Mouse (Mus musculus) 3134 (cell line): ENCODE data around the gene Gm39566.
"Not testable (repeated sequence)": the region's sequence is repeated elsewhere in the genome, so short reads cannot be mapped to it uniquely, and the experiment has no call there.

Experiments
- DNase-seq: peaks from one replicate; pipeline ENCODE4 v3.0.0-alpha.2; 2011; ENCODE audit warnings: low spot score; ENCODE audit not compliant: insufficient read length; ENCODE audit errors: extremely low read depth

Gene Gm39566

DNA sequence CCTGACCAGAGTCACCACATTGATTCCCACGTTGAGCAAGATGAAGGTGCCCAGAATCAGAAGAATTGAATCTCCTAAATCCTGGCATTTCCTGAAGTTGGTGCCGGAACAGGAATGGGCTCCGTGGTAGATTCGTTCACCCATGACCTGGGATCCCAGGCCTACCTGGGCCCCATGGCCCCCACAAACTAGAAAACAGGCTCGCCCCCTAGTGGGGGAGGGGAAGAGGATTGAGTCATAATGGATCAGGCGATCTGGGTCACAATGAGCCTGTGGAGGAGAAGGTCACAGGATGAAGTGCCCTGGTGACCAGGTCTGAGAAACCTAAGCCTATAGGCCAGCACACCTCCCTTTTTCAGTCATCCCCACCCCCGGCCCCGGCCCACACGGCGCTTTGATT is at the start of gene Gm39566:
Gene Gm39566, minus strand, starts transcription at position 144 of the 400 bp plus-strand sequence.
- no peak for DNase-seq

DNA sequence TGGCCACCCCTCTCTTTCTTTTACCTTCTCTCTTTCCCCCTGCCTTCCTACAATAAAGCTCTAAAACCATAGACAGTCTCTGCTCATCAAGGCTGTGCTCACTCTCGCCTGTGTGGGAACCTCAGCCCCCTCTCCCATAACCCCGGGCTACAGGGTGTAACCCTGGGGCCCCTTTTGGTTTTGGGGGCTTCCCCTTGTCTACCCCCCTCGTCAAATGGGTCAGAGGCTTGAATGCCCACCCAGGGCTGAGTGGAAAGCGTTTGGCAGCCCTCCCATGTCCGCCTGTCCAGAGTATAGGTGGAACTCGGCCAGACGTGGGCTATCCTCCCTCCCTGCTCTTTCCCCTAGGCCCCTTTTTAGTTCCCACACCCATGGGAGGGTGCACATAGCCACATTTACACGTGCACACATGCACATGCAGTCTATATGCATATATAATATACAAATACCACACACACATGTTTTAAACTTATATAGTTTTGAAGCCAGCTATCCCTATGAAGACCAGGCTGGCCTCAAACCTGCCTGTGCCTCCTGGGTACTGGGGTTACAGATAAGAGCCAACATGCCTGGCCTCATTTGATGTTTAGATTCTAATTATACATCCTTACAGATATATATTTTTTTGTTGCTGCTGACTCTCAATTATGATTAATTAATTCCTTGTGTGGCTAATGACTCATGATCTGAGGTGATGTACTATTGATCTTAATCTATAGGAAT is 49.2 kb upstream of the Gm39566 start:
- no peak for DNase-seq

DNA sequence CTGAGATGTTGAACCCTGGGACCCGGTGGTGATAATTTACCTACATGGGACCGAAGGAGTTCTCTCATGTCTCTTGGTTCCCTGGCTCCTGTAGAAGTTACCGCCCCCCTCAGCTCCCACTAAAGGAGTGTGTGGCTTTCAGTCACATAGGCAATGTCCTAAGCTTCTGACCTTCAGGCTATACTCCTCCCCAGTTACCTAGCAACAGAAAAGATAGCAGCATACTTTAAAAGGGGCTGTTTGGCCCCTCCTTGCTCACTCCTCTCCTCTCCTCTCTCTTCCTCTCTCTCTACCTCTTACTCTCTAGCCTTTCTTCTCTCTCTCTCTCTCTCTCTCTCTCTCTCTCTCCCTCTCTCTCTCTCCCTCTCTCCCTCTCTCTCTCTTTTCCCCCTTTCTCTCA is 48.6 kb upstream of the Gm39566 start:
- DNase-seq: not testable (repeated sequence)

DNA sequence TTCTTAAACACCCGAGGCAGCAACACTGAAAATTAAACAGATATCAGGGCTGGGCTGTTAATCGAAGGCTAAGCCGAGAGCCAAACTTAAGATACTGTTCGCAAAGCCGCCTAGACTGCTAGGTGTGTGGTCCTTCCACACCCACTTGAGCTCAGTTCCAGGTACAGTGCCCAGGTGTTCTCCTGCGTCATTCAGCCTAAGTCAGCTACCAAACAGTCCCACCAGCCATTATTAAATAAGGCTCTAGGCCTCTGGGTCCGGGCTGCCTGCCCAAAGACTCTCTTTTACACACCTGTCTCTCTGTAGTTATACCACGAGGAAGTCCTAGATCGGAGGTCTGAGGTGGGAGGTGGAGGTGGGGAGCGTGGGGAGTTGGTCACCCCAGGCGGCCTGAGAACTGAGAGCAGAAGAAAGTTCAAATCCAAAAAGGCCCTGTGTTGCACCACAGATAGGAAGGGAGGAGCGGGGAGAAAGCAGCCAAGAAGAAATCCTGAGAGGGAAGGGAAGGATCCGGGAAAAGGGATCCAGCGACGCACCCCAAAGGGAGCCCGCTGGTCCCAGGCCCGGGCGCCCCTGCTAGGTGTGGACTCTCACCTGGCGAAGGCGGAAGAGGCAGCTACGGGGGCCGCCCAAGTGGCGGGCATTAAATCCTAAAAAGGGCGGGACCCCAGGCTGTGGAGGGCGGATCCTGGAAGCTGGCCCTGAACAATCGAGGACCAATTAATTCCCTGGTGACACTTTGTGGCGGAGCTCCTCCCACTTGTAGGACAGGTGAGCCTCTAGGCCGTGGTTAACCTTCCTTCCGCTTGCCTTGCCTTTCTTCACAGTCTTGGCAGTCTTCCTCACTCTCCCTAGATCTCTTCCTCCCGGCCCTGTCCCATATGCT is 43.3 kb upstream of the Gm39566 start, which contains the start of gene Tnk1:
Gene Tnk1, minus strand, starts transcription at position 618 of the 886 bp plus-strand sequence.
- no peak for DNase-seq

DNA sequence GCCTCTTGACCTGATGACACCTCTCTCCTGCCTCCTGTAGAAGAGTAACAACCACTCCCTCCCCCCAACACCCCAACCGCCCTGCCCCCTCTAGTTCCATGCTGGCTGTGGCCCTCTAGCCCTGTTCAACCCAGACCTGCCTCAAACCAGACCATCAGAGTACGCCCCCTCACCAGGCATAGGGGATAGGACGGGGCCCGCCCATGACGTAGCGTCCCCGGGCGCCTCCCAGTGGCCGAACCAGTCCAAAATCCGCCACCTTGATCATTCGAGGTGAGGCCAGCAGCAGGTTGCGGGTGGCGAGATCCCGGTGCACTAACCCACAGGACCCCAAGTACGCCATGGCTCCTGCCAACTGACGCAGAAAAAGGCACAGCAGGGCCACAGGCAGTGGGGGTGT is 40.2 kb upstream of the Gm39566 start:
- DNase-seq: no peak

DNA sequence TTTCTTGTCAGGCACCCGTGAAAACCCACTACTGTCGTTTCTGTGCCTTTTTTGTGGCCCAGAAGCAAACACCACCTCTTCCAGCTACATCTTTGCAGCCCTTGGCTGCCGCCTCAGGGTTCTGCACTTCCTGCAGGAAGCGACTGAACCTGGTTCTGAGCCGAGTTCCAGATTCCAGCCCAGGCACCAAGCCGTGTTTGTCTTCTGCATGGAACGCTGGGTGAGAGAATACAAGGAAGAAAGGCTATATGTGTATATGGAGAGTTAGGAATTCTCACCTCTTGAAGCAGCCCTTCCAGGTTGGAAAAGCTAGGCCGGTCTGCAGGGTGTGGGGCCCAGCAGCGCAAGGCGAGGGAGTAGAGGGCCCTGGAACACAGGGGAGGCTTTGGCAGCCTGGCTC is 39.6 kb upstream of the Gm39566 start:
- DNase-seq: no peak

DNA sequence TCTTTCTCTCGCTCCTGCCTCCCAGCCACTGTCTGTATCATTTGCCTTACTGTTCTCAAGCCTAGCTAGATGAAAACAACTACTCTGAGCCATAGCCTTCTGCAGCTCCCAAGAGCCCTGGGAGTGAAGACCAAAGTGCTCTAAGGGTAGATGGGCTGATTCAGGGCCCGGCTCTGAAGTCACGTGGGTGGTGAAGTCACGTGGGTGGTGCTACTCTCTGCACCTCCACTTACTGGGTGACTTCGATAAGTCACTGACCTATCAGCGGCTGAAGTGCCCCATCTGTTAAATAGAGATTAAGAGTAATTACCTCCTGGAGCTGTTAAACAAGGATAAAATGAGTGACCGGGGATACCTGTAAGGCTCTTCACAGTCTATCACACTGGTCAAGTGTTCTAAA is 38.9 kb upstream of the Gm39566 start:
- no peak for DNase-seq

DNA sequence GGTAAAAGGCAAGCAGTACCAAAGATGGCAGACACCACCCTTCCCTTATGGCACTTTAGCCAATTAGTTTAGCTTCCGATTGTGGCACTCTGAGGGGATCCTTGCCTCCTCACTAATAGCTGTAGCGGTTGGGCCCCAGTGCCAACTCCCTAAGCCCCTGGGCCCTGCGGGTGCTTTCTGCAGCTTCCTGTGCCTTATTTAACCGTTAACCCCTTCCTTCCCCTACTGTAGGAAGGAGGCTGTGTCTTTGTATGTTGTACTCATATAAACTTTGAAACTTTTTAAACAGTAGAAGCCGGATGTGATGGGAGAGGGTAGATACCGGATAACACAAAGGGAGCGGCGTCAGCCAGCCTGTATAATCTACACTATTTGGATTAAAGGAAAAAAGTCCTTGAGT is 35.7 kb upstream of the Gm39566 start:
- DNase-seq: no peak

DNA sequence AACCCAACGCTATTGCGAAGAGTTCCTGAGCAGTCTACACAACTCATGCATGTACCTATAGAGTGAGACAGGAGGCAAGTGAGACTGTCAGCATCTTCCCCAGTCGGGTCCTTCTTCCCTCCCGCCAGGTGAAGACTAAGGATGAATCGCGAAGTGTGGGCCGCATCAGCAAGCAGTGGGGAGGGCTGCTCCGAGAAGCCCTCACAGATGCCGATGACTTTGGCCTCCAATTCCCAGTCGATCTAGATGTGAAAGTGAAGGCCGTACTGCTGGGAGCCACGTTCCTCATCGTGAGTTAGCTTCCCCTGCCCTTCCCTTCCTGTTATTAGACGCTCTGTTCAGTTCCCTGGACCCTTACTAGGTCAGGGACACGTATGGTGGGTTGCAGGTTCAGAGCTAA is 34.8 kb upstream of the Gm39566 start:
- DNase-seq: no peak

DNA sequence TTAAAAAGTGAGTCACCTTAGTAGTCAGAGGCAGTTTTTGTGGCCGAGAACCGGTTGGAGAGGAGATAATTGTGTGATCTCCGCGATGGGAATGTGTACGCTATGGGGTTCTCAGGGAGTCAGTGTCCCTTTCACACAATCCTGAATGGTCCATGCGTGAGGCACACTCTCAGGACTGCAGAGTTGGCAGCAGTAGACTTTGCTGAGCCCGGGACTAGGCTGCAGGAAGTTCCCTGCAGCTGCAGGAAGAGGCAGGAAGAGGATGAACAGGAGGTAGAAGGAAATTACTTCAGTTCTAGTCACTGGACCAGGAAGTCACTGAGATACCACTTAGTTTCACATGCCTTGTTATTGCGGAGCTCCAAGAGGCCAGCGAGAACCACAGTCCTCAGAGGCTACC is 34.0 kb upstream of the Gm39566 start:
- DNase-seq: no peak

DNA sequence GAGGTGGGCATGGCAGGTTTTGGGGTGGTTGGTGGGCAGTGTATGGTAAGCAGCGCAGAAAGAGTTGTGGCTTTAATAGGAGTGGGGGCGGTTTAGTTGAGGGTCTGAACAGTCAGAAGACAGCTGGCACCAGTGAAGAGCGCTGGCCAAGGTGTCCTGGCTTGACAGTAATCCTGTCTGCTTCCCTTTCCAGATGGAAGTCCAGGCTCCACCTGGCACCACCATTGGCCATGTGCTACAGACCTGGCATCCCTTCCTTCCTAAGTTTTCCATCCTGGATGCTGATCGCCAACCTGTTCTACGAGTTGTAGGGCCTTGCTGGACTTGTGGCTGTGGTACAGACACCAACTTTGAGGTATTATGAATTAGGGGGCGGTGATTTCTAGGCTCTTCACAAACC is 32.9 kb upstream of the Gm39566 start:
- no peak for DNase-seq

DNA sequence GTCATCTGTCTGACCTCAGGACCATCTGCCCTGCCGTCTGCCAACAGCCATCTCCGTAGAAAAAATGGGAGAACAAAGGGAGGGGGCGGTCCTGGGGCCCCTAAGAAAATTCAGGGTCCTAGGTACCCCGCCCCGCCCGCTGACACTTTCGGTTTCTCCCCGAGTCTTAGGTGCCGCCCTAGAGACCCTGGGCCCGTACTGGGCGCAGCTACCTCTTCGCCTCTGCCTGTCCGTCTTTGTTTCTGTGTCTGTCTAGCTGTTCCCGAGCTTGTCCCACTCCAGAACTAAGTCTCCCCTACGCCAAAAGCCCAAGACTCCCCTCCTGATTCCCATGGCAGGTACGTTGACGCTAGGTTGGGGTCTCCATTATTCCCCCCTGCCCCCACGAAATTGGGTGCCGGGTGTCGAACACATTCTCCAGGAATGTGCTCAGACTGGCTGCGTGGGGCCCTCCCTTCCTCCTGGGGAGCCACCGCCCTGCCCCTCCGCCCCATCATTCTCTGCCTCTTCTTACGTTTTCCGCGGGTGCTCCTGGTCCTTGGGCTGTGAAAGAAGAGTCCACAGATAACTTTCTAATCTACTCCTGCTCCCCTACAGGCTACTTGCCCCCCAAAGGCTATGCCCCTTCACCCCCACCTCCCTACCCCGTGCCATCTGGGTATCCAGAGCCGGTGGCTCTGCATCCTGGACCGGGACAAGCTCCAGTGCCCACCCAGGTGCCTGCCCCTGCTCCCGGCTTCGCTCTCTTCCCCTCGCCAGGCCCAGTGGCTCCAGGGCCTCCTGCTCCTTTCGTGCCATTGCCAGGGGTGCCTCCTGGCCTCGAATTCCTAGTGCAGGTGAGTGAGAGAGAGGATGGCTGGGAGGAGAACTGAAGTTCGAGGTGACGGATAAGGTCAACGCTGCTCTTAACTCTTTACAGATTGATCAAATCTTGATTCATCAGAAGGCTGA is 31.9 kb upstream of the Gm39566 start:
- peak; percentile 47 for DNase-seq

DNA sequence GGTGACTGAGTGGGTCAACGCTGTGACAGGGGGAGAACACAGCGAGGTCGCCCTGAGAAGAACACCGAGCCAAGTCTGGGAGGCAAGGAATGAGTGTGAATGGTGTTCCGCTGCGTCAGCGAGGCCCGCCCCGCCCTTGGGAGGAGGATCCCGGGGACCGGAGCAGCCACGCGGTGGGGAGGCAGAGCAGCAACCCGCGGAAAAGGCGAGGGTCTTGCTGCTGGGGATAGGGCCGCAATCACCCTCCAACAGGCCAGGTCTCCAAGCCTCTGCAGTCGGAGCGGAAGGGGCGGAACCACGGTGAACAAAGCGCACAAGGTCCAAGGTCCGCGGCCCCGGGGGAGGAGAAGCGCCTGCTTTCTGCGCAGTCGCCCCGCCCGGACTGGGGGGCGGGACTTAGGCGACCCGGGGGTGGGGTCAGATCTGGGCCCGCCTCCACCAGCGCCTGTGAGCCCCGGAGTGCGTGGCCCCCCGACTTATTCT is 31.1 kb upstream of the Gm39566 start, which contains the start of gene Plscr3:
Gene Plscr3, plus strand, starts transcription at position 179 of the 483 bp plus-strand sequence.
- DNase-seq: peak; percentile 92

DNA sequence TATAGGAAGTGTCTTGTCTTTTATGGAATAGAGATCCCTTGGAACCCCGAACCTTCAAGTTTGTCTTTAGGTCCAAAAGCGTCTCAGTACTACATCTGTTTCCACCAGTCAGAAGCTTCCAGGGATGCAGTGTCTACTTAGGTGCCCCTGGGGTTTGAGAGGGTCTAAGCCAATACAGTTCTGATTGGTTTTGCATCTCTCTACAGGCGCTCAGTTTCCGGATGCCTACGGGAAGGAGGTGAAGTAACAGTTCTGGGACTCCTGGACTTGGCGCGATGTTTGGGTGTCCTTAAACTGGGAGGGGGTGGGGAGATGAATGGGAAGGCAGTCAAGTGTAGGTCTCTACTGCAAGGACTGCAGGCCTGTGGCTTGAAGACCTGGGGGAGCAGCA is 23.6 kb upstream of the Gm39566 start:
- no peak for DNase-seq

DNA sequence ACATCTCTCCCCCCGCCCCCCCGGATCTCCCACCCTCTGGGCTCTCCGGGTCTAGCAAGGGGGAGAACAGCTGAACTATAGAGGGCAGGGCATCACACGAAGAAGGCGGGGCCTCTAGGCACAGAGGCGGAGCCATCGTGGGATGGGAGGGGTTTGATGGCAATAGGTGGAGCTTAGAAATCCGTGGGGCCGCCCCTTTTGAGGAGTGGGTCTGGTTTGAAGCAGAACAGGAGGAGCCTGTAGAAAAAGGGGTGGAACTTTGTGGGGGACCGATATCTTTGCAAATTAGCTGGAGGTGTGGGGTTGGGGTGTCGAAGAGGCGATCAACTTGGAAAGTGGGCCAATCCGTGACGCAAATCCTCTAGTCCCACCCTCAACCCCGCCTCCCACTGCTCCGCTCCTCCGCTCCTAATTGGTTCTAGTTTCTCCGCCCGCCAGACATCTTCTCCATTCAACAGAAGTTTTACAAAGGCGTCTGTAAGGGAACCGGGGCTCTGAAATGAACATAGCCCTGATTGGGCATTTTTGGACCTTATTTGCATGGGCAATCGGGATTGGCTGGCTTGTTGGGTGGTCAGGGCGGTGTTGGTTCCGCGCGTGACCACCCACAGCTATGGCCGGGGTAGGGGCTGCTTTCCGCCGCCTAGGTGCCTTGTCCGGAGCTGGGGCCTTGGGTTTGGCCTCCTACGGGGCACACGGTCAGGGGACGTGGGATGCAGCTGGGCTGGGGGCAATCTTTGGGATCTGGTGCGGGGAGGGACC is 23.0 kb upstream of the Gm39566 start, which contains the start of gene Tmem256:
Gene Tmem256, plus strand, starts transcription at position 563 of the 762 bp plus-strand sequence.
- peak; percentile 96 for DNase-seq

DNA sequence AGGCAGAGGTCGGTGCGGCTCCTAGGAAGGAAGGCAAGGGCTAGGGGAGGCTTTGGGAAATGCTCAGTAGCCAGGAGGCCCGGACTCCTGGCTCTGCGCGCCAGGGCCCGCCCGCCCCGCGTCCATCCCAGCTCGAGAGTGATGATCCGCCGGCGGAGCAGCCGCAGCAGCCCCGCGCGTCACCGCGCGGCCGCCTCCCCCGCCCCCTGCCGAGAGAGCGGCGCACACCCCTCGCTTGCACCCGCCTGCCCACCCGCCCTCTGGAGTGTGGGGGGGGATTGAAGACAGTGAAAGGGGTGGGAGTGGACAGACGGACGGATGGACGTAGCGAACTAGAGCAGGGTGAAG is 22.5 kb upstream of the Gm39566 start, which contains the start of gene Nlgn2:
Gene Nlgn2, minus strand, starts transcription at position 181 of the 348 bp plus-strand sequence.
- DNase-seq: no peak

DNA sequence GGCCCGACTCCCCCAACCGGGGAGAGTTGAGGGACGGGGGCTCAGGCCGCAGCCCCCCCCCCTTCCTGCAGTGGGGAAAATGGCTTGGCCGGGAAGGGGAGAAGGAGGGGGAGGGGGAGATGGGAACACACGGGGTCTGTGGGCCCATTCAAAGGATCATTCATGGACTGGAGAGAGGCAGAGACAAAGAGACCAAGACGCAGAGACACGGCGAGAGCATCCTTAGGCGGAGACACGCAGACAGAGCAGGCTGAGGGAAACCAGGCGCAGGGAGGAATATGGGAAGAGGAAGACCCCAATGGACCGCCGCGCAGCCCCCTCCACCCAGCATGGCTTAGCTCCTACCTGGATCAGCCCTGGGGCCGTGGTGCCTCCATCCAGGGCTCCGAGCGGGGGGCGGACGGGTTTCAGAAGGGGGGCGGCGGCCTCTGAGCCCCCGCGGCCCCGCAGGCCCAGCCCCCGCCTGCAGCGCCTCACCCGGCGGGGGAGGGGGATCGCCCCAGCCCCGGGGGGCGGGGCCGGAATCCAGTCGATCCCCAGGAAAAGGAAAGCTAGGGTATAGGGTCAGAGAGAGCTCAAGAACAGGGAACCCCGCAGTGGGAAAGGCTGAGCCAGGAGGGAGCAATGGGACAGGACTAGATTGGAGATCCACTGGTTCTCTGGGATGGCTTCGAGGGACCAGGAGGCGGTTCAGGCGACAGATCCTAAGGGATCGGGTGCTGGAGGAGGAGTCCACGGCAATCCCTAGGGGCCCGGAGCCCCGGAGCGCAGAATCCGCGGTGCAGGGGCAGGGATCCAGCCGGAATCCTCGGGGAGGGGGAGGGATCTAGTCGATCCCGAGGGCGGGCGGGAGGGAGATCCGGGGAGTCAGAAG is 21.8 kb upstream of the Gm39566 start:
- DNase-seq: no peak

DNA sequence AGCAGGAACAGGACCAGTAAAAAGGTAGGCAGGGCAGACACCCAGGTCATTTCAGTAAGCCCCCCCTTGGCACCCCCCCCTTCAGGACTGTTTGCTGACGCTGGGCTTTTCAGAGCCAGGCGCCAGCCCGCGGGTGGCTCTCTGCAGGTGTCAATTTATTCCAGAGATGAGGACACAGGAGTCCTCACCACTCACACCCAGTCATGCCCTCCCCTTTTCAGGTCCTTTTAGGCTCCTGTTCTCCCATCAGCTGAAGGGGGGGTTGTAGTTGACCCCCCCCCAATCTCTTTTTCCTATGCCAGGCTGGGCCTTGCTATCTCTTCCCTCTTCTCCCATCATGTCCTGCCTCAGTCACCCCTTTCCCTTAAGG is 20.9 kb upstream of the Gm39566 start:
- DNase-seq: no peak
